Mouse (Mus musculus) MN1 (cell line): ENCODE data around the gene 1110059E24Rik.
"Not testable (repeated sequence)": the region's sequence is repeated elsewhere in the genome, so short reads cannot be mapped to it uniquely, and the experiment has no call there.

Experiments
- DNase-seq: peaks from one replicate; pipeline ENCODE4 v3.0.0-alpha.2; 2016; ENCODE audit warnings: low spot score

Gene 1110059E24Rik

DNA sequence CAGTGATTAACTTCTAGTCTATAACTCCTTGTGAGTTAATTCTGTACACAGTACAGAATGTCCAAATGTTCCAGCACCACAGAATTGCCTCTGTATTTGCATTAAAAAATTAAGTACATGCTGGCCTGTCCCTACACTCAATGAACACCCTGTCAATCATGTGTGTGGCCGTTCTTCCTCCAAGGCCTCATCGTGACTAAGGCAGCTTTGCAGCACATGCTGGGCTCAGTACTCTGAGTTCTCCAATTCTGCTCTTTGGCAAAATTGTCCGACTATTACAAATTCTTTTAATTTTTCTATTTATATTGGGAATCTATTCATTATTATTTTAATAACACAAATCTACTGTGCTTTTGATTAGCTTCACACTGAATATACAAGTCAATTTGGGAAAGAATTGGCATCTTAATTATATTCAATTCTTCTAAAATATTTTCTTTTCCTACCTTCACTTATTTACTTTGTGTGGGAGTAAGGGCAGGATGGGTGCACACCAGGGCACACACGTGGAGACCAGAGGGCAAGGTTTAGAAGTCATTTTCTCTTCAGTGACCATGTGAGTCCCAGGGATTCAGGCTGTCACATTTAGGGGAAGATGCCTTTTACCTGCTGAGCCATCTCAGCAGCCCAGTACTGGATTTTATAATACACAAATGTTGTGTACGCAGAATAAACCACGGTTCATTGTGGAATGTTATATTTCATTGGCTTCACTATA is 26.3 kb downstream of the 1110059E24Rik start:
- no peak for DNase-seq

DNA sequence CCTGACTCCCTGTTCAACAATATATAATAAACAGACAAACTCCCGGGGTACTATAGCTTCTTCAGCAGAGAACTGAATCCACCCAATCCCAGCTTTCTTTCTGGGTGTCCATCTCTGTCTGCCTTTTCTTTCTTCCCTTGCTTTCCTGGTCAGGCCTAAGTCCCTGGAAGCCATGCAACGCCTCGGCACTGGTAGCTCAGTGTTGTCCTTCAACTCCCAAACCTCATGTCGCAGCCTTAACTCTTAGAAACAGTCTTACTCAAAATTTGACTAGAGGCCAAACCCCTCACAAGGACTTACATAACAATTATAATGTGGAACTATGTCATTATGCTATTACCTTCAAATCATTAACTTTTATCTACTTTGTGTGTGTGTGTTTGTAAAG is 28.6 kb downstream of the 1110059E24Rik start:
- DNase-seq, result no peak

DNA sequence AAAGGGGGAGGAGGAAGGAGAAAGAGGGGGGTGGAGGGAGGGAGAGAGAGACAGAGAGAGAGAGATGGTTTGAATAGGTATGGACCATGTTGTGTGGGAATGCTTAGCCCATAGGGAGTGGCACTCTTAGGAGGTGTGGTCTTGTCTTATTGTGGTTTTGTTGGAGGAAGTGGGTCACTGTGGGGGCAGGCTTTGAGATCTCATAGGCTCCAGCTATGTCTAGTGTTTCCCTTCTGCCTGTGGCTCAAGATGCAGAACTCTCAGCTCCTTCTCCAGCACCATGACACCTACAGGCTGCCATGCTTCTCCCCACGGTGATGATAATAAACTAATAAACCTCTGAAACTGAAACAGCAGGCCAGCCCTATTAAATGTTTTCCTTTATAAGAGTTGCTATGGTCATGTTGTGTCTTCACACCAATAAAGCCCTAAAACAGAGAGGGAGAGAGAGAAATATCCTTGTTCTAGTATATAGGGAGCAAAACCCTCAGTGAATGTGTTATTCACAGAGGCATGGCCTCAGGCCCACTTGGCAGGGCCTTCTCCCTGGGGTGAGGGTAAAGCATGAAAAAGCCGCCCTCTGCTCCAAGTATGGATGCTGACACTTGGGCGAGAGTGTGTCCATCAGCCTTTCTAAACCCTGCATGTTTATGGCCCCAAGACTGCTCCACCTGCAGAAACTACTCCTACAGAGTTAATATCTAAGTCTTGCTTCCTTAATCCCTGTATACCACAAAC is 29.2 kb downstream of the 1110059E24Rik start:
- no peak for DNase-seq

DNA sequence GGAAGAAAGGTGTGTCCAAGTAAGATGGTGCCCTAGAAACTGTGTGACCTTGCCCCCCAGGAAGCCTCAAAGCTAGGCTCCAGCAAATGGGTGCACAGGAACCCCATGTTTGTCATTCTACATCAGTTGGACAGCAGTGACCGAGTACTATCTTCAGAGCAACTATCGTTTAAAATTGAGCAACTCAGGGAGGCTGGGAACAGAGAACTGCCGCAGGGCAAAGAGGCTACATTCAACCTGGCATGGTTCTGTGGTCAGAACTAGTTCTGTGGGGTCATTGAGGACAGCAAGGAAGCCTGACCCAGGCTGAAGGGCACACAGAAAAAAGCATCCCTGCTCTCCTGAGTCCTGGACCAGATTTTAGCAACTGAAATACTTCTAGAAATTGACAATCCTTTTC is 37.0 kb downstream of the 1110059E24Rik start:
- no peak for DNase-seq

DNA sequence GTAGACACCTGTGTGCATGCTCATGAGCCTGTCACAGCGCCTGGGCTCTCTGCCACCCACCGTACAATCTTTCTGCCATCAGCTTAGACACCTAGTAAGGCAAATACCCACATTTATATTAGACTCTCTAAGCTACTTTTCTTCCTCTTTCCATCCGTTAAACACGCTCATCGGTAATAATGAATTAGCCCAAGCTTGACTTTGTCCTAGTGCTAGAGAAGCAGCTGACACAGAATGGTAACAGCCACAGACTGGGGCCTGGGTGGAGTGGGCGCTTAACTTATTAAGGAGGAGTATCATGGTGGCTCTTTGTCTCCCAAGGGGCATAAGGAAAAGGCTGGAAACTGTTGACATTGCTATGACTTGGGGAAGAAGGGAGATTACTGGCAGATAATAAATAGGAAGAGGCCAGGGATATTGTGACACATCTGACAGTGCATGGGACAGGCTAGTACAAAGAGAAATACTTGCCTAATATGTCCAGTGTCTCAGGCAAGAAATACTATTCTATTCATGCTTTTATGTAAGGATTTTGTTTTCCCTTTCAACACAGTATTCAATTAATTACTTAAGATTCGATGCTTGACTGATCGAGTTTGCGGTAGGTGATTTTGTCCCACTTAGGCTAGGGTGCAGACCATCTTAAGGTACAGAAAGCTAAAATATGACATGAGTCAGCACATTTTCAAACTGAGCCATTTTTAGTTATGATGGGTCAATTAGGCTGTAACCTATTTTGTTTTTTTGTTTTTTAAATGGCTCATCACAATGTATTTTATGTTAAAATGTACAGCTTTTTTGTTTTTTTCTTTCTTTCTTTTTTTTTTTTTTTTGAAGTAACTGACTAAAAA is 40.8 kb downstream of the 1110059E24Rik start:
- no peak for DNase-seq

DNA sequence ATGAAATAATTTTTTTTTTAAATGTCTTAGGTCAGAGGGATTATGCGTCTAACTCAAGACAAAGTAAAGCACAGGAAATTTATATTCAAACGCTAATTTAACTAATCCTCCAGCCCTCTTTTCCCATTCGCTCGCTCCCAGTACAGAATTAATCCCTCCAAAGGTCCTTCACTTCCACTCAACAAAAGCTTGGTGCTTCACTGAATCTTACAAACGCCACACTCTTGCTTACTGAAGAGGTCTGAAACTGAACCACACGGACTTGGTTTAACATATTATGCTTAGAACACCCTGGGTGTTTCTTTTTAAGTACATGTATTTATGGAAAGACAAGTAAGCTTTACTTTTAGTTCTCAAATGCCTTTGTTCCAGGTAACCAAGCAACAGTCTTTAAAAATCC is 41.5 kb downstream of the 1110059E24Rik start:
- no peak for DNase-seq

DNA sequence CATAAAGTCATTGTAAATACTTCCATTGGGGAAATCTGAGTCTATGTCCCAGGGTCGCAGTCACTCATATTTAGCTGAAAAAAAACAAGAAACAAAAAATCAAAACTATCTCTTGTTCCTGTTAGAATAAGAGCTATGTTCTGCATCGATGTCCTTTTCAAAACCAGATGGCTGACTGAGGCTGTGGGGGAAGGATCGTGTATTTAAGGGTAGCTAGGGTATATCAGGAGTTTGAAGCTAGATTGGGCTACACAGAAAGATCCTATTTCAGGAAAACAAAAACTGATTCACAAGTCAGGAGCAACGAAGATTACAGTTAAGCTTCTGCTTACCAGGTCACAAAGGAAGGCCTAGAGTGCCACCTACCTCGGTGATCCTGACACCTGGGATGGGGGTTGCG is 42.5 kb downstream of the 1110059E24Rik start:
- no peak for DNase-seq

DNA sequence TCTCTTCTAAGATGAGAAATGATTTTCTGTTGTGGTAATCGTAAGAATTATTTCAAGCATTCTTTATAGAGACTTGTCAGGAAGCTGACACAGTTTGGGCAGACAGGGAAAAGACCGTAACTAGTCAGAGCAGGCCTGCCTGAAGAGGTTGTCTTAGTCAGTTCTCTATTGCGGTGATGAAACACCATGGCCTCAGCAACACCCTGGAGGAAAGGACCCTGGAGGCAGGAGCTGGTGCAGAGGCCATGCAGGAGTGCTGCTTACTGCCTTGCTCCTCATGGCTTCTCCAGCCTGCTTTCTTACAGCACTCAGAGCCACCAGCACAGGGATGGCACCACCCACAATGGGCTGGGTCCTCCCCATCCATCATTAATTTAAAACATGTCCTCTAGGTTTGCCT is 47.5 kb downstream of the 1110059E24Rik start:
- DNase-seq, result no peak

DNA sequence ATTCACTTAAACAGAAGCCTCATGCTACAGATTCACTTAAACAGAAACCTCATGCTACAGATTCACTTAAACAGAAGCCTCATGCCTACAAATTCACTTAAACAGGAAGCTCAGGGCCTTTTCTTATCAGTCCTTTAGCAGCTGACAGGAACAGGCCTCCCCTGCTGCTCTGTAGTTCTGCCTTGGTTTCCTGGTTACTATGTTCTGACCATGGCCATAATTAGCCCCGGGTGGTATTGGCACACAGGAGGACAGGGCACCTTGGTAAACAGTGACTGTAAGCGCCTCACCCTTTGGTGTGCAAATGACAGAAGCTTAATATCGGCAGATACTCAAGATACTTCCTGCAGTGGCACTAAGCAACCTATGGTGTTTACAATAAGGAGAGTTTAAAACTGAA is 48.9 kb downstream of the 1110059E24Rik start:
- no peak for DNase-seq

DNA sequence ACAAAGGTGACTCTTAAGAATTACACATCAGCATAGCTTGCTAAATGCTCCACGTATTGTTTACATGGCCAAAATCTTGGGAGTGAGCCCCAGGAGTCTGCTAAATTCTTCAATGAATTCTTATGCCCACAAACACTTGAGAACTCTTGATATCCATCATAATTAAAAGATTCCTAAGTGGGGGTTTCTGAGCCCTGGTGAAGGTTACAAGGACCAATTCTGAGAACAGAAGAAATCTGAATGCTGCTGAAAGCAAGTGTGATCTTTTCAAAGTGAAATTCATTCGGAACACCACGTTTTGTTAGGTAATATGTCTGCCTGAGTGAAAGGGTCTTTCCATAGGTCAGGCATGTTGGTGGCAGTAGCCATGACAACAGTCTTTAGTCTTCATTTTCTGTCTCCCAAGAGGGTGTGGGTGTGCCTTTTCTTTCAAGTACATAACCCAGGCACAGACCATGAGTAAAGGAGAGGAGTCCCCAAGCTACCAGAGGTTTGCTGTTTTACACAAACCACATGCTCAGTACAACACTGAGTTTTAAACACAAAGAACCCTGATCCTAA is 51.2 kb downstream of the 1110059E24Rik start:
- DNase-seq, result no peak

DNA sequence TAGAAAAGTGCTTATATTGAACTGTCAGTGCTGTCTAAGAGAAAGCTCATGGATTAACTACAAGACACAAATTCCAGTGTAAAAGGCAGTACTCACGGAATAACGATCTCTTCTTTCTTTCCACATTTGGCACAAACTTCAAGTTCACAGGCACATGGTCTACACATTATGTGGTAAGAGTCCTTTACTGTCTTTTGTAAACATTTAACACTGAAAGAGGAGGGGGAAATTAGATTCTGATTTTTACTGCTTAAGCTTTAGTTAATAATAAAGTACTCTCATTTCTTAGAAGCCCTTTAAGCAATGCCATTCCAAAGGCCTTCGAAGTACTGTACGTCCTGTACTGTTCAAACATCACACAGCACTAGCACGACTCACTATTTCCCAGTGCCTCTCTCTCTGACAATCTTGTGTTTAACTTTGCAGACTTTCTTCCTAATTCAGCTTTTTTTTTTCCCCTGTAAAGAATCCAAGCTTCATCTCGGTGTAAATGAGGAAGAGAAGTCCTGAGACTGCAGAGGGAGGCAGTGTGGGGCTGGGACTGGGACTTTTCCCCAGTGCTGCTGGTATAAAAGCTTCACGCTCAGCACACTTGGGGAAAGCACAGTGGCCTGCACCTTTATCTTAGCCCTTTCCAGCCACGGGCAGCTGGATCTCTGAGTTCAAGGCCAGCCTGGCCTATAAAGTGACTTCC is 54.0 kb downstream of the 1110059E24Rik start:
- DNase-seq, result no peak

DNA sequence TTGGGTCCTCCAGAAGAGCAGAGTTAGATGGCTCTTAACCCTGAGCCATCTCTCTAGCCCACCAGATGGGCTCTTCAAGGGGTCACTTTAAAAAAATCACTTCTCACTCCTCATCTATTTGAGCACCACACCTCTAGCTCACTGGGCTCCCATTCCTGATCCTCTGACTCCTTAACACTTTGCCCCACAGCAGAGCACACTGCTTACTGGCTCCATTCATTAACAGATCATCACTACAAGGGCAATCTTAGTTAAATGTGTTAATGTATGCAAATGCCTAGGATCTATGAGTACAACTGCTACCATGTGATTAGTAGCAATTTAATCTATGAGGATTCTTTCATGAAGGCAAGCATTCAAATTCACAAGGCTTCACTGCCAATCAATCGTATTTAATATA is 58.1 kb downstream of the 1110059E24Rik start:
- no peak for DNase-seq

DNA sequence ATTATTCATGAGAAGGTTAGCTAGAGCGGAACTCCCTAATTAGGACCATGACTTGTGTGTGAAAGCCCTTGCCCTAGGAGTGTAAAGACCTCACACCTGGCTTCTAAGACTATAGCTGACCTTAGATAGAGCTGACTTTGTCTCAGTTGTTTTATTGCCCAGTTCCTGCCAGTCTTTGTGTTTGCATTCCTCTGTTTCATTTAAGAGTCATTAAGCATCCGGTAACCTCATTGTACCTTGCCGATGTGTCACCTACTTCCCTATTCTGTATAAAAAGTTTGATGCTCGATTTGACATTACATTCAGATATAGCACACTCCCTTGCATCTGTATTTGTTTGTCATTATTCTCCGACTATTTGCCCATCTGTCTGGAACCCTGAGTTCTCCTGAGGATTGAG is 60.6 kb downstream of the 1110059E24Rik start:
- not testable (repeated sequence) for DNase-seq

DNA sequence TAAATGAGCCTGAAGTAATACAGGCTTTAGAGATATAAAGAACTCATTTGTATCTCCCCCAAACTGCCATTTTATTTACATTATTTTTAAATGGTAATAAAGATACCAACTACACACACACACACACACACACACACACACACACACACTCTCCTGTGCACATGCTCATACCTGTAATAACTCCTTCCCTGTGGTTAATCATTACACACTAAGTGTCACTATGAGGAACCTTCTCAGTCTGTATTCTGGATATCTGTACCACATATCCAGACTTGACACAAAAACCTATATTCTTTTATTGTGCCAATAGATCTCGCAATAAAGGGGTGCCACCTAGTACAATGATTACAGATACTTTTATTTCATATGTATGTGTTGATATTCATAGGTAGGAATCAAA is 62.9 kb downstream of the 1110059E24Rik start:
- DNase-seq, result no peak

DNA sequence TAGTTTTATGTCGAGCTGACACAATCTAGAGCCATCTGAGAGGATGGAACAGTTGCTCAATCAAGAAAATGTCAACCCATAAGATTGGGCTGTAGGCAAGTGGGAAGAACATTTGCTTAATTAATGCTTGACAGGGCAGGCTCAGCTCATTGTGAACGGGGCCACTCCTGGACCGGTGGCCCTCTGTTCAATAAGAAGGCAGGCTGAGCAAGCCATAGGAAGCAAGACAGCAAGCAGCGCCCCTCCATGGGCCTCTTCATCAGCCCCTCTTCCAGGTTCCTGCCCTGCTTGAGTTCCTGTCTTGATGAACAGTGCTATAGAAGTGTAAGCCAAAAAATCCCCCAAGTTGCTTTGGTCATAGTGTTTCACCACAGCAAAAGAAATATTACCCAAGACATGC is 65.2 kb downstream of the 1110059E24Rik start:
- DNase-seq, result no peak

DNA sequence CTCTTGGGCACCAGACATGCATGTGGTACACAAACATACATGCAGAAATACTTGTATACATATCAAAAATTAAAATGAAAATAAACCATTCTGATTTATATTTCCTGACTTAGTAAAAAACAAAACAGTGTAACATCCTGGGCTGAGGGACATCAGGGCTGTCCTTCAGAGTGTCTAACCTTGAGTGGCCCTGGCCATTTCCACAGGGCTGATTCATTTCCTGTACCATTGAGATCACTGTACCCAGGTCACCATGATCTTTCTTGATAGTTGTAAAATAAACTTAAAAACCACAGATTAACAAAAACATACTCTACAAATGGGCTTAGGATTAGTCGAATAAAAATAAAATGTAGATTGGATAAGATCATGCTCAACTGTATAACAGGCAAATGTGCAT is 66.2 kb downstream of the 1110059E24Rik start:
- DNase-seq, result no peak

DNA sequence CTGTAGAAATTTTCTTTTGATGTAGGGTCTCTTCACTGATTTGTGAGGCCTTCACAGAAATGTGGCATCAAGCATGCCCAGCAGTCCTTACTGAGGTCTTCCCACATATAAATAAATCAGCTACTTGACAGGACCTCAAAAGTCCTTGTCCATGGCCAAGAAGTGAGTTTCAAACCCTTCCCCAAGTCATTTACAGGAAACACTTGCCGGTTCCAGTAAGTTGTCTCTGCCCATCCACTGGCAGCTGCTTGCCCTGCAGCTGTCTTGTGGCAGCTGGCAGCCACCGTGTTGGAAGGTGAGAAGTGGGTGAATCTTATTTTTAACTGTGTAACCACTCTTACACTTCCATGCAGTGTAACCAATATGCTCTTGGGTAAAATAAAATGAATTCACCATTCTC is 66.9 kb downstream of the 1110059E24Rik start:
- DNase-seq, result no peak

DNA sequence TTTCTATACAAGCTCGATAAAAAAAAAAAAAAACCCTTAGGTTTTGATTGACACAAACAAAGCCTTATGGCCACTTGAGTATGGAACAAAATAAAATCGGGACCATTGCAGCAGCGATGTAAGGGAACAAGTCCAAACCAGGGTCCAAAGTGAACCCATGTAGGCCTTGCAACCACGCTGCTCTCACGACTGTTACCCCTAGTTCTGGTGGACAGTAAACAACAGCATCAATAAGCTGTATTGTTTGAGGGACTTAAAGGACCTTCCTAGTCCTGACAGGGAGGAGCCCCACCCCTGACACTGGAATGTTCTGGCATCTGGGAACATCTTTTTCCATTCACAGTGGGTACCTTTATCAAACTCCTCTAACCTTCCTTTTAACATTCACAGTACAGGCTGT is 68.8 kb downstream of the 1110059E24Rik start:
- no peak for DNase-seq

DNA sequence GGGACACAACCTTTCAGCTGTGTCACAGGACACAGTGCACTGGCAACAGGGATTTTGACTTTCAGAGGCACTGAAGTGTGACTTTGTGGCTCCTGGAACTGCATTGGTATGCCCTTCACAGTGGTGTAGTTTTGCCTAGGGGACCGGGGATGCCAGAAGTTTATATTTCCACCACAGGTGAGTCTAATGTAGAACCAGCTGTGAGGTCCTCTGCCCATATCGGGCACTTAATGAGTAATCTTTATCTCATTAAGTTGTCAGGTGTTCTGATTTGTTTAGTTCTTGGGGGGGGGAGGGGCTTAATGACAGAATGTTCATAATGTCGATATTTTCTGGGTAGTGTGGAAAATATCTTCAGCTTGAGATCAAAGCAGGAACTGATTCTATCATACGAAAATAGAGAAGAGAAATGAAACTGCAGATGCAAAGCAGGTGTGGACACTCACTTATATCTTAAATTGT is 69.2 kb downstream of the 1110059E24Rik start:
- no peak for DNase-seq

DNA sequence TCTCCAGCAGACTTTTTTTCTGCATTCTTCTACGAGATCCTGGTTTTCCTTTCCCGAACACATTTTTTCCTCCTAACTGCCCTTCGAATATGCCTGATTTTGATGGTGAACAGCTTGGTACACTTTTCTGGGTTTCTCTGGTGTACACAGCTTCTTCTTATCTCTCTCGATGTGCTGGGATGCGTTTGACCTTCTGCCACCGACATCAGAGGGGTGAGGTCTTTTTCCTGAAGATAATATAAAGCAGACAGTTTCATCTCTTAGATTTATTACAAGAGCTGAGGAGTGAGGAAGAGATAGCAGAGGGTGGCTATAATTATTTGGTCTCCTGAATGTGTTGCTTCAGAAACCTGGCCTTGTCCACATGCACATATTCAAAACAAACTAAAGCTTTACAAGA is 71.4 kb downstream of the 1110059E24Rik start:
- no peak for DNase-seq

DNA sequence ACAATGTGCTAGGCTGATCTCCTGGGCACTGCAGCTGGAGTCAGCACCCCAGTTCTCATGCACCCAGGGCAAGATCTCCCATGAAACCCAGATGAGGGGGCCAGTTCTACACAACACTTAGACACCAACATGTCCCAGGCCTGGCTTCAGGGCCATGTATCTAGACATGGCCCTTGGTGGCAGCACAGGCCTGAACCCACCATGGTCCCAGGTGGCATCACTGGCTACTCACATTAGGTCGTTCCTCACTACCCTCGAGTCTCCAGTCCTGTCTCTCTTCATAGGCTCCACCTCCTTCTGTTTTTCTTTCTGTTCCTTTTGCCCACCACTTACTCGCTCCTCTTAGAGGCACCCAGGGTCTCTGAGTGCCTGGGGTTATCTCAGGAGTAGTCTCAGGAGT is 72.9 kb downstream of the 1110059E24Rik start:
- no peak for DNase-seq

DNA sequence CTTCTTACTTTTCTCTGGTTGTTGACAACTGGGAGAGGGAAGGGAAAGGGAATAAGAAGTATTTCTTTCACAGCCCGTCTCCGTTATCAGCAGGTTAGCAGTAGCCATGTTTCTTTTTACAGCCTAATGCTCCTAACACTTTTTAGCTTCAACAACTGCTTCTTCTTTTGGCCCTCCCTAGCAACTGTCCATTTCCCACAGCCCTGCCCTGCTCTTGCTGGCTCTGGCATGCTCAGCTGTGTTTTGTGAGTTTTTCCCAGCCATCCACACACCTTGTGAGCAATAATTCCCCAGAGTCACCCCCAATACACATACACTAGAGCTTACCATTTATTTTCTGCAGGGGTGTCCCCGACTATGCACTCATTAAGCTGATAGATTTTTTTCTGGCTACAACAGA is 75.3 kb downstream of the 1110059E24Rik start:
- no peak for DNase-seq
